In genomic region chr1:143974637-143975036, GRCm38 (mm10) we compare ENCODE assay signal across 23 mouse cellular contexts. TPM values are rescaled to one million over a fixed set of nuclear protein-coding genes. Genes with fewer than 3 reads are reported as not detected.
DNase-seq lines count a peak whose midpoint lies in the region; ATAC-seq lines count a peak whose summit lies in the region.
"Had no signal": no experiment of that assay in that cellular context is flagged by ENCODE, and none has a peak within 500 bp of the region (broad histone marks: within the 10 kb centered on the region; RNA-seq: fewer than 3 reads in every experiment).

No protein-coding gene starts in this region.

- peak; percentile 44 for DNase-seq in 416B (ENCODE audit: low read depth)
- peak; percentile 13 for DNase-seq in splenic B cell, adult 2 months (ENCODE audit: low read depth, low spot score)
- no peak for DNase-seq in hindbrain, embryonic 10.5 days (ENCODE audit: low spot score)
- no peak for DNase-seq in heart, adult 8-10 months (ENCODE audit: low spot score)
- DNase-seq in cerebellum, adult 18-20 months = no peak
- DNase-seq: adrenal gland, adult 8-10 months; adrenal gland, postnatal 25 days; cerebellum, adult 11-12 months; cerebellum, adult 9-11 months; cerebellum, postnatal 25 days; embryo, embryonic 11 days; forebrain, postnatal 0 days; gastrocnemius, adult 2 months; gastrocnemius, postnatal 14 days; heart, adult 18-20 months had no signal

- ATAC-seq in common myeloid progenitor, adult 5-6 weeks (replicated peaks; ENCODE audit: low read depth, poor library complexity, severe bottlenecking) = peak; percentile 73
- ATAC-seq in megakaryocyte, adult 5-6 weeks (ENCODE audit: poor library complexity, severe bottlenecking) = peak; percentile 59
- ATAC-seq: activated CD4-positive, CD25-positive, alpha-beta regulatory T cell, adult 4 months; CD4-positive, CD25-positive, alpha-beta regulatory T cell, adult 4 months; forebrain, embryonic 14.5 days; forebrain, postnatal 0 days; intestine, postnatal 0 days had no signal

- WGBS in hindbrain, embryonic 10.5 days = 93% methylated on average over 2 of the region's 2 CpGs

- H3K27me3 ChIP-seq in splenic B cell, adult 2 months (ENCODE audit: control insufficient read depth, insufficient read depth, low read length, poor library complexity, severe bottlenecking) = no peaks in the 10 kb centered on the region
- no peaks in the 10 kb centered on the region for H3K27me3 ChIP-seq in hindbrain, embryonic 10.5 days (ENCODE audit: insufficient read depth, poor library complexity, severe bottlenecking)
- H3K27me3 ChIP-seq: hindbrain, embryonic 15.5 days had no signal

- no peaks in the 10 kb centered on the region for H3K4me1 ChIP-seq in hindbrain, embryonic 10.5 days (replicated peaks)
- H3K4me1 ChIP-seq: forebrain, embryonic 10.5 days; hindbrain, embryonic 15.5 days had no signal

- H3K9me3 ChIP-seq in hindbrain, embryonic 10.5 days = no peaks in the 10 kb centered on the region
- H3K9me3 ChIP-seq: forebrain, embryonic 10.5 days; hindbrain, embryonic 15.5 days had no signal

- H3K27ac ChIP-seq in hindbrain, embryonic 10.5 days = no peak overlapping the region
- H3K27ac ChIP-seq: forebrain, embryonic 10.5 days; gastrocnemius, adult 2 months; hindbrain, embryonic 15.5 days had no signal

- H3K4me3 ChIP-seq in hindbrain, embryonic 10.5 days = no peak overlapping the region
- H3K4me3 ChIP-seq: forebrain, embryonic 10.5 days; gastrocnemius, adult 2 months; hindbrain, embryonic 15.5 days had no signal

- no peaks in the 10 kb centered on the region for H3K36me3 ChIP-seq in splenic B cell, adult 2 months (ENCODE audit: control insufficient read depth, insufficient read depth, low read length, poor library complexity, severe bottlenecking)
- no peaks in the 10 kb centered on the region for H3K36me3 ChIP-seq in hindbrain, embryonic 10.5 days
- H3K36me3 ChIP-seq: forebrain, embryonic 10.5 days; hindbrain, embryonic 15.5 days had no signal

RNA-seq across cellular contexts. Expression of gene Rgs2, which starts 29.3 kb away (rescaled TPM):
- 98.6 and 123 TPM in 2 replicates for total RNA-seq in common myeloid progenitor, adult 5-6 weeks (2017)
- 474 and 499 TPM in 2 replicates for total RNA-seq in megakaryocyte, adult 5-6 weeks (2015)
- total RNA-seq in megakaryocyte, adult 5-6 weeks (2017) = 300 and 347 TPM in 2 replicates
- 44.8 and 50.3 TPM in 2 replicates for polyA plus RNA-seq in hindbrain, embryonic 10.5 days (2016; fragmentation: Nextera tagmentation; extraction: Ambion mirVana)
- total RNA-seq in heart, adult 8-10 months (2022) = 10 to 100 TPM; 25.2 to 45.9 (median 28.4) TPM

Comparison
In these comparisons a context has a peak if more than half of its experiments do, and no peak if none do; other contexts are left out.
1. DNase-seq: peak in 416B (single experiment) and splenic B cell, adult 2 months (single experiment); none in hindbrain, embryonic 10.5 days (single experiment), heart, adult 8-10 months (single experiment) and cerebellum, adult 18-20 months (0 of 2).